Mouse (Mus musculus) heart, postnatal 4 days (tissue): Measurements from ENCODE around the gene Zfp598. TPM values are rescaled to one million over a fixed set of nuclear protein-coding genes. Genes with fewer than 3 reads are reported as not detected.

Experiments used
- DNase-seq: peaks from one replicate; pipeline ENCODE4 v3.0.0; 2021
- total RNA-seq, 2 experiments: library from RNA; stranded (reverse); gene quantifications; 2 replicates each; pipeline ENCODE4 v1.2.3; 2021

Gene Zfp598
- total RNA-seq, result 10 to 100 TPM; 26.0 to 26.6 TPM

DNA sequence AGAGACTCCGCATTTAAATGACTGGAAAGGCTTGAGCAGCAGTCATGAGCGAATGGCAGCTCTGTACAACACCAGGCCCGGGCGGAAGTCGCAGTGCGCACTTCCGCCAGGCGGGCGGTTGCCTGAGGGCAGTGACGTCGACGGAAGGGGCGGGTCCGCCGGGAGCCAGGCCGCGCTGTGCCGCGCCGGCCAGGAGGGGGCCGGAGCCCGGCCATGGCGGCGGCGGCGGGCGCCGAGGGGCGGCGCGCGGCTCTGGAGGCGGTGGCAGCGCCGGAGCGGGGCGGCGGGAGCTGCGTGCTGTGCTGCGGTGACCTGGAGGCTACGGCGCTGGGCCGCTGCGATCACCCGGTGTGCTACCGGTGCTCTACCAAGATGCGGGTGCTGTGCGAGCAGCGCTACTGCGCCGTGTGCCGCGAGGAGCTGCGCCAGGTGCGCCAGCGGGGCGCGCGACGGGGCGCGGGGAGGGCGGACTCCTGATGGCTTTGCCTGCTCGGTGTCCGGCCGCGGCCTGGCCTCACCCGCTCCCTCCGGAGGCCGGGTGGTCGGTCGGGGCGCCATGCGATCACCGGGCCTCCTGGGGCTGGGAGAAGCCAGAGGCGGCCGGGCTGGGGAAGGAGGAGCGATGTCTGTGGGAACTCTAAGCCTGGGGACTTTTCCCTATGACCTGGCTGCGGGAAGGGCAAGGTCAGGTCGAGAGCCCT lies at the start of gene Zfp598:
Gene Zfp598 (plus strand): TSS at position 143 of the 701 bp plus-strand sequence.
- DNase-seq, result peak; percentile 97

DNA sequence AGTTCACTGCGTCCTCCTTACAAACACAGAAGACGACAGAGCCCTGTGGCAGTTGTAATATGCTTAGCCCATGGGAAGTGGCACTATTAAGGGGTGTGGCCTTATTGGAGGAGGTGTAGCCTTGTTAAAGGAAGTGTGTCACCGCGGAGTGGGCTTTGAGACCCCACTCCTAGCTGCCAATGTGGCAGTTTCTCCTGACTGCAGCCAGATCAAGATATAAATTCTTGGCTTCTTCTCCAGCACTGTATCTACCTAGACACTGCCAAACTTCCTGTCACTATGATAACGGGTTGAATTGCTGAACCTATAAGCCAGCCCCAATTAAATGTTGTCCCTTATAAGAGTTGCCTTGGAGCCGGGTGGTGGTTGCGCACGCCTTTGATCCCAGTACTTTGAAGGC lies 44.0 kb upstream of the Zfp598 start:
- no peak for DNase-seq

DNA sequence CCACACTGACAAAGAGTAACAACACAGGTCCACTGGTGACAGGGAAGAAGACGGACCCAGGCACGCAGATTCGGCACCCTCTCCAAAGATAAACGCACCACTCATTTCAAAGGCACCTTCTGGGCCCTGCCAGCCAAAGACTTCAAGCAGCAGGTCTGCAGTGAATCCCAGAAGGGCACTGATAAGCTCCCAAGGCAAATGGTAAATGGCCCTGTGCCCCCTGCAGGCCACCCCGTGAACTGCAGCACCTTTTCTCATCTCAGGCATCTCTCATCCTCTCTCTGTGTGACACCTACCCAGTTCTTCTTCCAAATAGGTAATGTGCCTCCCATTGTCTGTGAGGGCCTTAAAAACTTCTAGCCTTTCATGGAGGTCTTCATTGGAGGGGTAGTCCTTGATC lies 40.8 kb upstream of the Zfp598 start:
- DNase-seq, result peak; percentile 81

DNA sequence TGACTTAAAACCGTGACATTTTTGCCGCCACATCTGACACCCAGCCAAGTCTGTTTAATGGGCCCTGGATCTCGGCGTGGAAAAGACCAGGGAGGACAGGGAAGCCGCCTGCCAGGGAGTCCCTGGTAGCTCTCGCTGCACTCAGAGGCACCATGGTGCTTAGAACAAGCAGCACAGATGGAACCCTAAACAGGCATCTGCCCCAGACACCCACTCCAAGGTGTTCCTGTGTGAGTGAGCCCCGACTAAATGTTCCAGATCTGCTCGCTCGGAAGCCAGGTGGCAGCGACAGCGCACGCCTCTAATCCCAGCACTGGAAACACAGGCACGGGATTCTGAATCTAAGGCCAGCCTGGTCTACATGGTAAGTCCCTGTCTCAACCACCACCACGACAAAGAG lies 39.4 kb upstream of the Zfp598 start:
- no peak for DNase-seq

DNA sequence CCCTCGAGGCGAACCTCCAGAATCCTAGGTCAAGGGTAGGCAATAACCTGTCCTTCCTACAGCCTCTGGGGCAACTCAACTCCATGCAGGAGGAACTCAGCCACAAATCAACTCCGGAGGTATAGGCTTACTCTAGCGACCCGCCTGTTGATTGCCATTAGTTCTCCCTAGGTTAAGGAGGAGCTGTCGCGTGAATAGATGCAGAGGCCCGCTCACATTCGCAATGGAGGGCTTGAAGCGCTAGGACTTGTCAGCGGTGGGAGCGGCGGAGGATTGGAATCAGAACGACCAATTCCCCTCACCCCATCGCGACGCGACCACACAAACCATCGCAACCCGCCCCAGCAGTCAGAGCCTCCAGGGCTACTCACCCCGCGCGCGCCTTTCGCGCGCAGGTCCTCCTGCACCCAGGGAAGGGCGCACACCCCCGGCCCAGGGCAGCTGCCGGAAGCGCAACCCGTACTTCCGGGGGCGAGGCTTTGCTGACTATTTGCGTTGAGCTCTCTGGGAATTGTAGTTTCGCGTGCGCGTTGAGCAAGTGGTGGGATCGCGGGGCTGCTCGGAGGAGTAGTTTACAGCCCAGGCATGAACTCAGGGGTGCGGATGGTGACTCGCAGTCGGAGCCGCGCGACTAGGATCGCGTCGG lies 37.2 kb upstream of the Zfp598 start, which contains the start of the genes Tsc2 and Nthl1:
Gene Tsc2 (minus strand): TSS at position 464 of the 646 bp plus-strand sequence.
Gene Nthl1 (plus strand): TSS at position 514 of the 646 bp plus-strand sequence.
- DNase-seq, result peak; percentile 85

DNA sequence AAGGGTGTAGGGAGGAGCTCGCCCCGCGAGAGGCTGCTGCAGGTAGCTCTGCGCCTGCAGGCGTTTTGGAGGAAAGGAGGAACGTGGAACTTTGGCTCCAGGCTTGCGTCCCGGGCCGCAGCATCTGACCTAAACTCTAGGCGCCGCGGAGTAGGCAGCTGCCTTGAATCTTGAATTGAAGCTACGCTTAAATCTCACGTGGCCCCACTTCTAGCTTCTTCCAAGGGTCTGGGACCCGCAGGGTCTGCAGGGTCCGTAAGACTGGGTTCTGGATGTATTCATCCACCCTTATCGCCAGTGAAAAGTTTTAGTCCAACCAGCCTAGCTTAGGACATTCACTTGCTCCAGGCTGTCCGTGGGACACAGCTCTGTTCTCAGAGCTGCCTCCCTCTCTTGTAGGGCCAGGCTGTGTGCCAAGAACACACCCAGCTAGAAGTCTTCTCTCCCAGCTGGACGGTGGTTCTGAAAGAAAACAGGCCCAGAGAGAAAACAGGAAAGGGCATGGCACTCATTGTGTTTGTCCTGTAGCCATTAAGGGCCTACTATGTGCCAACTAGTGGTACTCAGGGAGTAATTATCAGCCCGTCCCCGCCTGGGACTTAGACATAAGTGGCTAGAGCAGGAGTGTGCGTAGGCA lies 36.6 kb upstream of the Zfp598 start:
- peak; percentile 80 for DNase-seq

DNA sequence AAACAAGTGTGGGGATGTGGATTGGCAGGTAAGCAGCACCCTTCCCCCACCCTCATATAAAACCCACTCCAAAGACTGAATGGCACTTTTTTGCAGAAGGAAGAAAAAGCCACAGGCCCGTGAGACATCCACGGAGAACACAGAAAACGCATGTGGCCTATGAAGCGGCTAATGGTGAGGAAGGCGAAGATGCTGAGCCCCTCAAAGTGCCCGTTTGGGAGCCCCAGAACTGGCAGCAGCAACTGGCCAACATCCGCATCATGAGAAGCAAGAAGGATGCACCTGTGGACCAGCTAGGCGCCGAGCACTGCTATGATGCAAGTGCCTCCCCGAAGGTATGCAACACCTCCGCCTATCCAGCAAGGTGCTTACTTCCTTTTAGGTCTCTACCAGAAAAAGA lies 35.7 kb upstream of the Zfp598 start:
- no peak for DNase-seq

DNA sequence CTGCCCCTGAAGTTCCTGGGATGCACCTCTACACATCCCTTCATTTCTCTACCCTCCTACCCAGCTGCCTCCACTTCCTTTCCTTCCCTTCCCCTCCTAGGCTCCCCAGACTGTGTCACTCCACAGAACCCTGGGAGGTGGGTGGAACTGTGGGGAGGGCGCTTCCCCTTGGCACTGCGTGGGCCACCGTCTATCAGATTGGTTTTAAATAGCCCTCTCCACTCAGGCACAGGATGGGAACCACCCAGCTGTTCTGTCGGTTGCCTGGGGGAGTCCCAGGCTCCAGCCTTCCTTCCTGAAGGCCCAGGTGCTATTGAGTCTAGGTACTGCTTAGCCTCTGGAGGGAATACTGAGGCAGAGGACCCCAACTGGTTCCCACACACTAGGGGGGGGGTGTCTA lies 34.5 kb upstream of the Zfp598 start:
- DNase-seq, result peak; percentile 28

DNA sequence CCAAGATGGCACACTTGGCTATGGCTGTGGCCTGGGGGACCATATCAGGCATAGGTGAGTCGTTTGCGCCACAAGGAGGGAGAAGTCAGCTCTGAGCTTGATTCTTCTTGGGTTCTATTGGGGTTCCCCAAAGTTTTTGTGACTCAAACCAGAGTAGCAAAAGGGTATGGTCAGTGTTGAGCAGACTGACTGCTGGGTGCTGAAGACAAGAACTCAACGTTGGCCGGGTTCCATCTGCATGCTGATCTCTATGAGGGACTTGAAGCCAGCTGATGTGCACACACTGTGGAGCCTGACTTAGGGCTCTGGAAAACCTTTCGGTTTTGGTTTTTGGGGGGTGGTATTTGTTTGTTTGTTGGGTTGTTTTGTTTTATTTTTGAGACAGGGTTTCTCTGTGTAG lies 33.8 kb upstream of the Zfp598 start:
- no peak for DNase-seq

DNA sequence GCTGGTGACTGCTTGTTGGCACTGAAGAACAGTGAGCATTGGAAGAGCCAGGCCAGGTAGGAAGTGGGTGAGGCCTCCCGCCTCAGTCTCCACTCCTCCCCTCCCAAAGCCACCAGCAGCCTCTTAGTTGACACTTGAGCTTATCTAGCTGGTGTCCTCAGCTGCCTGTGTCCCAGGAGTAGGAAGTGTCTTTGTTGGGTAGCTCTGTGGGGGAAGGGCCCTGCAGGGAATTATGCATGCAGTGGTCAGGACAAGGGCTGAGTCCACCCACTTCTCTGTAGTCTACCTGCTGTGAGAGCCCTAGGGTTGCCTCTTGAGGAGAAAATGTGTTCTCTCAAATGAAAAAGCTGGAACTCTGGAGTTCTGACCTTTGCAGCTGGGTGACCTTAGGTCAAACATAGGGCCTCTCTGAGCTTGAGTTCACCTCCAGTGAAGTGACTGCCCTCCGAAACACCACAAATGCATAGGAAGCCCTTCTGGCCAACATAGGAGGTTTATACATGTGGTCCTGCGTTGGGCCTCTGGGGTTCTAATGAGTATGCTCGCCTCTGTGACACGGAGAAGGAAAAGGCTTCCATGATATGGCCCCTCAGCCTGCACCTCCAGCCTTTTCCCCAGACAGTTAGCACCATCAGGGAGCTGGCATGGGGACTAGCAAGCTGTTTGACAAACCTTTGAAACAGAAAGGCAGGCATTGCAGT lies 32.6 kb upstream of the Zfp598 start:
- no peak for DNase-seq

DNA sequence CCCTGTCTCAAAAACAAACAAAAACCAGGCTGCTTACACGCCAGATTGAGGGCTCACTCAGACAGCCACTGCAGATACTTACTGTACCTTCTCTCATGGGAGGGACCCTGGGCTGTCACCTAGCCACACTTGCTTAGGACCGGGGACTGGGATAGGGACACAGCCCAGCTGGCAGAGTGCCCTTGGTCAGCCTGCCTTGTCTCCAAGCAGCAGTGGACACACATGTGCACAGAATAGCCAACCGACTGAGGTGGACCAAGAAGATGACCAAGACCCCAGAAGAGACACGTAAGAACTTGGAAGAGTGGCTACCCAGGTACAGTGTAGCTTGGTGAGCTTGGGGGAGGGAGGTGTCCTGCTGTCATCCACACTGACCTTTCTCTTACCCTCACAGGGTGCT lies 31.3 kb upstream of the Zfp598 start:
- DNase-seq, result peak; percentile 48

DNA sequence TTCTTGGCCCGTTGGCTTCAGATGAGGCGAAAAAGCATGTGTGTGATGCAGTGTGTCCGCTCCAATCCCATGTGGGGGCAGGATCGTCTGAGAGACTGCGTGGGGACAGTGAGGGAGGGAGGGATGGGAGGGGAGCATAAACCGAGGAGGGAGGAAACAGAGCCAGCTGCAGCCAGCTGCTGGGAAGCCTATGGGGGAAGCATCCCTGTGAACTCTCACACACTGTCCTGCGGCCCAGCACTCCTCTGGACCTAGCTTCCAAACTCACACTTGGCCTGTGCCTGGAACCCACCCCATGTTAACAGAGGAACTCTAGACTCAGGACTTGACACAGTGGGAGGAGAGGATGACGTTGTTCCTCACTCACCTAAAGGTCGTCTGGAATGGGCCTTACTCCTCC lies 30.6 kb upstream of the Zfp598 start:
- DNase-seq, result peak; percentile 81

DNA sequence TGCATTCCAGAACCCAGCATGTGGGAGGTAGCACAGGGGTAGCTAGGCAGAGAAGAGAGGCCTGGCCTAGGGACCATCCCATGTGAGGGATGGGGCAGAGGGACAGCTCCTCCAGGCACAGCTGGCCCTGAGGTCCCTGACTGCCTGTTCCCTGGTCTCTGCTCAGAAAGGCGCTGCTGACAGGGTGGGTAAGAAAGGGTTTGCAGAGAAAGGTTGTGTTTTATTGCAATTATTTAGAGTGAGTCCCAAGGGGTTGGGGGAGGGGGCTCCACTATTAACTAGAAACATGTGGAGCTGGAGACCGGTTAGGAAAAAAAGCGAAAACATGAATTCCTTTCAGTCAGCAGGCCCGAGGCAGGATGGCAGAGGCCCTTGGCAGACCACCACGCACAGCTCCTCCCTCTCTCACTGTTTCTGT lies 29.9 kb upstream of the Zfp598 start:
- peak; percentile 45 for DNase-seq

DNA sequence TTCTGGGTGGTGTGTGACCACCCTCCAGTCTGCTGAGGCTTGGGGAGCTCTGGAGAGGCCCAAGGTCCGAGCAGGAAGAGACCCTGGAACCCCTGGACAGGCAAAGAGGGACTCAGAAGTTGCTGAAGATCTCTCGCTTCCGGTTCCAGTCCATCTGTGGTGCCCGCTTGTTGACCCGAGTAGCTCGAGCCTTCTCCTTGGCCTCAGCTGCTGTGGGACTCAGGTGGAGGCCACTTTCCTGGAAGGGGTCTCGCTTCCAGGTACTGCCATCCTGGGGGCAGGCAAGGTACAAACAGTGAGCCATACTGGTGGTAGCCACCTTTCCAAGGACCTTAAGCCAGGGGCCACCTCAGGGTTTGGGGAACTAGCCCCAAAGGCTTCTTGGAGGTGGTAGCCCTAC lies 29.4 kb upstream of the Zfp598 start:
- no peak for DNase-seq

DNA sequence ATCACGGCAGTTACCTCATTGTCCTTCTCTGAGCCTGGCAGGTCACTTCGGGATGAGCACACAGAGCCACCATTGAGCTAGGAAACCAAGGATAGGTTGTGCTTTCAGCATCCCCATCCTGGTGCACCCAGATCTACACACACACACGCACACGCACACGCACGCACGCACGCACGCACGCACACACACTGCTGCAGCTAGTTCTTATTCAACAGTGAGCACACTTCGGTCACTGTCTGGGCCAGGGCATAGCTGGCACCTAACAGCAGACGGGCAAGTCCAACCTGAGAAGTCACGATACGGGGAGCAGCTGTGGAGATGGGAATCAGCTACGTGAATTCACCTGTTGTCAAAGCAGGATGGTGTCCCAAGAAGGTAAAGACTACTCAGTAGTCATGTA lies 28.9 kb upstream of the Zfp598 start:
- no peak for DNase-seq

DNA sequence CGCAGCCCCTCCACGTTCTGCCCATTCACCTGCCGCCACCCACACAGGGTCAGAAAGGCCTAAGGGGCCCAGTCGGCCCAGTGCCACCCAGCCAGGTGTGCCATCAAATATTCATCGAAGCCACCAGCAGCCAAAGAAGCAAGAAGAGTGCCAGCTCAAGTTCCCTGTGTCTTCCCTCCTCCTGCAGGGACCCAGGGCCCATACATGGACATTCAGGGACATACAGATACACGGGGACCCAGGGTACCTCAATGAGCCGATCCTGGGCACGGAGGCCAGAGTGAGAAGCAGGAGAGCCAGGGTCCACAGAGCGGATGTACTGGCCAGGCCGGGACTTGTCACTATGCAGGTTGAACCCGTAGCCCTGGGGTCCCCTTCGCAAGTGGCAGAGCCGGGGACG lies 27.5 kb upstream of the Zfp598 start:
- DNase-seq, result no peak

DNA sequence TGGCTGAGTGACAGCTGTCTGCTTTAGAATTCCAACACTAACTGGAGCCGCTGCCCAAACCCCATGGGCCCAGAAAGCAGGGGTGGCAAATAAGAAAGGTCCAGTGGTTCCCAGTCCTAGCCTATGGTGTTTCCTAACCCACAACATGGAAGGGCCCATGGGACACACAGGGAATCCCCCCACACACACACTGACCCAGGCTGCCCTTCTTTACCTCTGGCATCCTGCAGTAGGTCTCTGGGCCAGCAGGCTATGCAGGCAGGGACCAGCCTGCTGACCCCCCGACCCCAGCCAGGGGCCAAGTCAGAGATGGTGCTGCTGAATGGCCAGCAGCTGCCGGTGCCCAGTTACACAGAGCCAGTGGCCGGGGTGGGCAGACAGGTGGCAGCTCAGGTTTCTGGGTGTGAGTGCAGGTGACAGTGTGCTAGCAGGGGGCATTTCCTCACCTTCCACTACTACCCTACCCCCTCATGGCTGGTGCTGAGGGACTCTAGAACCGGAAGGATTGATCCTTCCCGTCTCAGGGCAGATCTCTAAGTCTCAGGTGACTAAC lies 26.6 kb upstream of the Zfp598 start:
- no peak for DNase-seq

DNA sequence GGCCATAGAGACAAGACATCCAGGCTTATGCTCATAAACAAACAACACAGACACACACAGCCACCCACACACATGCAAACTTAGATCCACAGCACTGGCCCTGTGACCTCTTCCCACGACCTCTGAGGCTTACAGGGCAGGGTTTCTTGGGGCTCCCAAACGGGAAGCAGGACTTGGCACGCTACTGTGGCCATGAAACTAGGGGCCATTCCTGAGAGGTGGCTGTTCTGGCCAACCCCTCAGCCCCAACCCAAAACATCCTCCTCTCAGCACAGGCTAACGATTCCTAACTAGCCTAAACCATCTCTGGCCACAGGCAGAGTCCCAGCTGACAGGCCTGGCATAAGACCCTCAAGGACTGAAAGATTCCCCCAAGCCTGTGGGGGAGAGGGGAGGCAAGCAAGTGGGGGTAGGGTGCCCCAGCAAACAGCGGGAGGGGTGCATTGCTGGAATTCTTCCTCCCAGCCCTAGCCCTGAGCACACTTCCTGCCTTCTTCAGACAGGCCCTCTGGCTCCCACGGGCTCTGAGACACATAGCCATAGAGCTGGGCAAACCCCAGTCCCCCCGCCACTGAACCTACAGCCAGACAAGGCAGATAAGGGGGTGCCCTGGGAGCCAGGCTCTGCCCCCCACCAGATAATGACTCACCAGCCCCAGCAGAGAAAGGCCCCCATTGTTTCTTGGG lies 25.3 kb upstream of the Zfp598 start:
- peak; percentile 52 for DNase-seq

DNA sequence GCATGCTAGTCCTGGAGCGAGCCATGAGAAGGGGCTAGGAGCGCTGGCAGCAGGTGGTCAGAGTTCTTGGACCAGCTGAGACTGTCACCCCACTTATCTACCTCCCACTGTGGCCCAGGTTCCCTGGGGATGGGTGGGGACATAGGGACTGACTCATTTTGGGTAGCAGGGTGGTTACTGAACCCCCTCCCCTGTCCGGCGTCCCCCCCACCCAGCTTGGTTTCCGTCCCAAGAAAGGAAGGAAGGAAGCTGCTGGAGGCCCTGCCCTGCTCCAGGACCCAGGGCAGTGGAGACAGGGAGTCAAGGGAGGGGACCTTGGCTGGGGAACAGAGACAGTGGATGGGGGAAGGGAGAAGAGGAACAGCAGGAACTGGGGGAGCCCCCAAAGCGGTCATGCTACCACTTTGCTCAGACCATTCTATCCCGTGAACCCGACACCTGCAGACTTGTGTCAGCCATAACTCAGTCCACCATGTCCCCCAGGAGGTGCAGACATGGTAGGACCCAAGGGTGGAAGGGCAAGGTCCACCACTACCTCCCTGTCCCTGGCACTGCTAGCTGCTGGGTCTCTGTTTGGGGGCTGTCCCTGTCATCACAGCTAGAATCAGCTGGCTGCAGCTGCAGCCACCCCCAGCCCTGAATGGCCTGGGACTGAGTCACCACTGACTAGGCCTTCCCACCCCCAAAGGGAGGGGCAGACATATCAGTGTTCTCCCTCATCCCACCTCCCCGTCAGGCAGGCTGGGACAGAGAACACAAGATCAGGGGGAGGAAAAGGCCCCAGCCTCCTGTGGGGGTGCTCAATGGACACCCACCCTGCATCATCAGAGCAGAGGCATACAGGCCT lies 24.4 kb upstream of the Zfp598 start:
- DNase-seq, result peak; percentile 69

DNA sequence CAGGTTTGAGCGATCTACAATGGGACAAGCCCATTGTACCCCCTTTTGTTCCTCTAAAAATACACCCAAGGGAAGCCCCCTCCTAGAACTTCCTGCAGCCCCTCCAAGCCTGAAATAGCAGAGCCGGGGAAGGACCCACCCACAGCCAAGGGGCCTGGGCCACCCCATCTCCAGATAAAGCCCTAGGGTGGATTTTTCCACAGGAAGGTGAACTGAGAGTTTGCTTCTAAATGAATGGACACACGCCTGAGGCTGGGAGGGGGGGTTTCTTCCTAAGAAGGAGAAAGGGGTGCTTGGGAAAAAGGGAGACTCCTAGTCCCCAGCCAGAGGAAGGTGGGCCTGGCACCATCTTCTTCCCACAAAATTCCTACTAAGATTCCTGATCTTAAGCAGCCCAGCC lies 23.6 kb upstream of the Zfp598 start:
- peak; percentile 45 for DNase-seq

DNA sequence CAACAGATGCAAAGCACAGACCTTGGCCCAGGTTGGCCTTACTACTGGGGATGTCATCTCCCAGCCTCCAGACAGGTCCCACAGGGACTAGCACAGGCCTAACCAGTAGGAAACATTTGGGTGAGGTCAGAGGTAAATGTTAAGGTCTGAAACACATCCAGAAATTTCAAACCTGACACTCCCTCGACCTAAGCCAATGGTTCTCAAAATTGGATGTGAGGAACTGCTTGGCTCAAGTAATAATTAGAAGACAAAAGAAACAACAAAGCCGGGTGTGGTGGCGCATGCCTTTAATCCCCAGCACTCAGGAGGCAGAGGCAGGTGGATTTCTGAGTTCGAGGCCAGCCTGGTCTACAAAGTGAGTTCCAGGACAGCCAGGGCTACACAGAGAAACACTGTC lies 23.1 kb upstream of the Zfp598 start:
- DNase-seq, result no peak
